Comparison of ENCODE assay signal across 8 mouse cellular contexts in genomic region chr2:150362878-150363229, GRCm38 (mm10). TPM values are rescaled to one million over a fixed set of nuclear protein-coding genes. Genes with fewer than 3 reads are reported as not detected.
A peak's percentile ranks its signal among the peaks of the same experiment; 100 is the strongest.
DNase-seq lines count a peak whose midpoint lies in the region; ATAC-seq and TF ChIP-seq lines count a peak whose summit lies in the region.

No protein-coding gene starts in this region.

- H3K27me3 ChIP-seq in heart, embryonic 11.5 days (ENCODE audit: control insufficient read depth, insufficient read depth, low read length): no peaks in the 10 kb centered on the region
- H3K27me3 ChIP-seq in E14TG2a.4 (ENCODE audit: insufficient read depth, low read length): no peaks in the 10 kb centered on the region
- no peaks in the 10 kb centered on the region for H3K27me3 ChIP-seq in megakaryocyte, embryonic 14.5 days (replicated peaks)

- peak overlapping the region; percentile 60 for H3K4me3 ChIP-seq in heart, embryonic 11.5 days (ENCODE audit: low read depth, low read length)
- peak overlapping the region; percentile 84 for H3K4me3 ChIP-seq in E14TG2a.4 (replicated peaks; ENCODE audit: low read length)
- peak overlapping the region; percentile 91 for H3K4me3 ChIP-seq in megakaryocyte, embryonic 14.5 days (replicated peaks)

- H3K27ac ChIP-seq in heart, embryonic 11.5 days (ENCODE audit: low read depth, low read length): peak overlapping the region; percentile 58; the same call in 1 of the 2 replicates

- WGBS in heart, embryonic 11.5 days (ENCODE audit: insufficient replicate concordance): 12% methylated on average over 4 of the region's 4 CpGs

- no peaks in the 10 kb centered on the region for H3K9me3 ChIP-seq in heart, embryonic 11.5 days (replicated peaks; ENCODE audit: control insufficient read depth, low read length)
- H3K9me3 ChIP-seq in E14TG2a.4 (ENCODE audit: low read length): no peaks in the 10 kb centered on the region
- no peaks in the 10 kb centered on the region for H3K9me3 ChIP-seq in megakaryocyte, embryonic 14.5 days

- no peak for TF ChIP-seq CTCF in E14TG2a.4 (conservative IDR thresholded peaks at IDR 0.05; ENCODE audit: low read length)

- peak overlapping the region; percentile 56 for H3K4me2 ChIP-seq in heart, embryonic 11.5 days

- ATAC-seq in heart, embryonic 11.5 days (replicated peaks; ENCODE audit: insufficient number of reproducible peaks, low FRiP score, low TSS enrichment): peak; percentile 19; the same call in 1 of the 2 replicates
- ATAC-seq in hematopoietic stem cell, adult 5-6 weeks (replicated peaks in 1 of 2; ENCODE audit: insufficient read depth in 1 of 2, low FRiP score in 2 of 2, low TSS enrichment in 1 of 2, low read depth in 1 of 2, poor library complexity in 2 of 2, severe bottlenecking in 2 of 2): peak; percentile 50 to 61
- ATAC-seq in cerebellum, adult (ENCODE audit: insufficient number of reproducible peaks, low FRiP score, low TSS enrichment): no peak
- ATAC-seq in inflammation-experienced regulatory T-cells, adult 6 months: no peak

- no peak for DNase-seq in heart, adult 8-10 months (ENCODE audit: low spot score)
- no peak for DNase-seq in adrenal gland, adult 18-20 months (ENCODE audit: low spot score in 2 of 2)

- H3K36me3 ChIP-seq in heart, embryonic 11.5 days (ENCODE audit: control insufficient read depth, insufficient read depth, low read length): no peaks in the 10 kb centered on the region
- no peaks in the 10 kb centered on the region for H3K36me3 ChIP-seq in E14TG2a.4 (ENCODE audit: insufficient read depth, low read length)
- no peaks in the 10 kb centered on the region for H3K36me3 ChIP-seq in megakaryocyte, embryonic 14.5 days (replicated peaks; ENCODE audit: low read length)

- H3K4me1 ChIP-seq in heart, embryonic 11.5 days (ENCODE audit: control insufficient read depth, insufficient read depth, low read length): no peaks in the 10 kb centered on the region
- peaks cover 12% of the 10 kb centered on the region; the same call in 1 of the 2 replicates for H3K4me1 ChIP-seq in E14TG2a.4 (replicated peaks; ENCODE audit: low read depth, low read length)
- H3K4me1 ChIP-seq in megakaryocyte, embryonic 14.5 days: peaks cover 7% of the 10 kb centered on the region

- H3K9ac ChIP-seq in heart, embryonic 11.5 days (ENCODE audit: low read depth, low read length): peak overlapping the region; percentile 76

RNA-seq across cellular contexts. Expression of gene 3300002I08Rik, which starts 0.3 kb away (rescaled TPM):
- polyA plus RNA-seq in heart, embryonic 11.5 days (2014; fragmentation: Nextera tagmentation; extraction: Ambion mirVana): 5.0 and 6.1 TPM in 2 replicates
- total RNA-seq in heart, adult 8-10 months (2022): 1 to 10 TPM; 2.1 to 3.1 (median 2.5) TPM
- 4.4 and 8.5 TPM in 2 replicates for total RNA-seq in hematopoietic stem cell, adult 5-6 weeks (2017)
- polyA plus RNA-seq in megakaryocyte, embryonic 14.5 days (2012; ENCODE audit: insufficient read depth, low replicate concordance): not detected in 2 replicates
- total RNA-seq in adrenal gland, adult 18-20 months (2021): 1 to 10 TPM; 3.5 to 6.0 TPM
- polyA plus RNA-seq in inflammation-experienced regulatory T-cells, adult 6 months (2017; shearing (Covaris generic)): 10 to 100 TPM in 1 of 3 experiments, 1 to 10 TPM in 2; 7.1 to 15.9 (median 9.0) TPM

RNA-seq across cellular contexts. Expression of gene Gm10130, which starts 39.4 kb away (rescaled TPM):
- polyA plus RNA-seq in heart, embryonic 11.5 days (2014; fragmentation: Nextera tagmentation; extraction: Ambion mirVana): 2.3 and 2.8 TPM in 2 replicates
- 1 to 10 TPM; 1.2 to 4.7 (median 1.4) TPM for total RNA-seq in heart, adult 8-10 months (2022)
- total RNA-seq in hematopoietic stem cell, adult 5-6 weeks (2017): 5.6 and 14.5 TPM in 2 replicates
- not detected in 2 replicates for polyA plus RNA-seq in megakaryocyte, embryonic 14.5 days (2012; ENCODE audit: insufficient read depth, low replicate concordance)
- 1 to 10 TPM; 1.4 to 3.1 TPM for total RNA-seq in adrenal gland, adult 18-20 months (2021)
- polyA plus RNA-seq in inflammation-experienced regulatory T-cells, adult 6 months (2017; shearing (Covaris generic)): 10 to 100 TPM in 1 of 3 experiments, 1 to 10 TPM in 1, not detected in 1; 6.4 to 21.2 TPM

Comparison
In these comparisons a context has a peak if more than half of its experiments do, and no peak if none do; other contexts are left out.
1. ATAC-seq: peak in heart, embryonic 11.5 days (single experiment) and hematopoietic stem cell, adult 5-6 weeks (2 of 2); none in cerebellum, adult (single experiment) and inflammation-experienced regulatory T-cells, adult 6 months (single experiment).
2. Peak in every context shown above with its lines, with median percentiles within 50 percentile points of each other: H3K4me3 ChIP-seq.